Mouse (Mus musculus) intestine, postnatal 0 days (tissue): ENCODE results near the gene Cacna1a. TPM values are rescaled to one million over a fixed set of nuclear protein-coding genes. Genes with fewer than 3 reads are reported as not detected.
"Not testable (repeated sequence)": the region's sequence is repeated elsewhere in the genome, so short reads cannot be mapped to it uniquely, and the experiment has no call there.

Source experiments
- ATAC-seq: fragments of 200-750 bp; cut with Nextera tagmentation; 2 replicates; pipeline ENCODE4 v1.8.0; 2017; ENCODE audit warnings: mild to moderate bottlenecking, moderate TSS enrichment, moderate library complexity
- H3K27ac ChIP-seq: fragments of 300-500 bp; sonication (generic); 2 replicates; pipeline ENCODE4 v1.5.1; 2014; ENCODE audit warnings: mild to moderate bottlenecking, low read depth, low read length, moderate library complexity
- H3K27me3 ChIP-seq: fragments of 300-500 bp; sonication (generic); replicated peaks from 2 replicates; pipeline ENCODE4 v1.6.1; 2014; ENCODE audit warnings: low read length, mixed read lengths; ENCODE audit not compliant: control insufficient read depth, insufficient read depth
- H3K36me3 ChIP-seq: fragments of 300-500 bp; sonication (generic); 2 replicates; pipeline ENCODE4 v1.6.1; 2014; ENCODE audit warnings: mild to moderate bottlenecking, moderate library complexity; ENCODE audit not compliant: control insufficient read depth, insufficient read depth
- H3K4me1 ChIP-seq: fragments of 300-500 bp; sonication (generic); replicated peaks from 2 replicates; pipeline ENCODE4 v1.6.1; 2014; ENCODE audit warnings: antibody characterized with exemption, low read length, mixed read lengths; ENCODE audit not compliant: control insufficient read depth, insufficient read depth
- H3K4me2 ChIP-seq: fragments of 300-500 bp; sonication (generic); replicated peaks from 2 replicates; pipeline ENCODE4 v1.6.1; 2014; ENCODE audit warnings: low read depth, mild to moderate bottlenecking, moderate library complexity
- H3K4me3 ChIP-seq: fragments of 300-500 bp; sonication (generic); 2 replicates; pipeline ENCODE4 v1.5.1; 2014; ENCODE audit warnings: low read depth, low read length
- H3K9ac ChIP-seq: fragments of 300-500 bp; sonication (generic); 2 replicates; pipeline ENCODE4 v1.6.1; 2014; ENCODE audit warnings: mild to moderate bottlenecking, low read depth, low read length
- H3K9me3 ChIP-seq: fragments of 300-500 bp; sonication (generic); 2 replicates; pipeline ENCODE4 v1.6.1; 2016; ENCODE audit warnings: mixed run types; ENCODE audit not compliant: control insufficient read depth
- CTCF ChIP-seq: sonication (generic); IDR thresholded peaks from 2 replicates; pipeline ENCODE4 v1.5.1; 2016; ENCODE audit warnings: low read depth, mild to moderate bottlenecking, control low read depth, antibody characterized with exemption, moderate library complexity
- WGBS: fragments of 180-500 bp; shearing (Covaris S2); extraction: QIAGEN DNeasy Blood & Tissue Kit; methylation state at CpG from one replicate; pipeline ENCODE4 v1.1.7; 2014; 5-methylcytosine and 5-hydroxymethylcytosine counted together
- polyA plus RNA-seq: library from polyadenylated mRNA; unstranded; fragments of >200 nt; fragmentation: Nextera tagmentation; extraction: Ambion mirVana; gene quantifications from 2 replicates; pipeline ENCODE4 v1.2.1, GENCODE M21; 2015

Cacna1a gene
- polyA plus RNA-seq, 1 experiment from 2014 or later = 2.4 TPM

- Histone ChIP-seq H3K36me3 (no peaks in the 10 kb centered on the region), H3K27ac (no peak overlapping the region), H3K4me2 (no peak overlapping the region), H3K27me3 (no peaks in the 10 kb centered on the region), H3K4me3 (no peak overlapping the region), H3K9me3 (no peaks in the 10 kb centered on the region), H3K9ac (no peak overlapping the region), H3K4me1 (no peaks in the 10 kb centered on the region)
- peak; percentile 68 for TF ChIP-seq CTCF
- ATAC-seq = no peak
- 43% methylated on average over 16 of the region's 16 CpGs for WGBS
These were observed 226.4 kb downstream of the Cacna1a start for GRCm38 (mm10) chr8:84614512-84615223.

GRCm38 (mm10) chr8:84615666-84616485, 227.6 kb downstream of the Cacna1a start:
- Histone ChIP-seq H3K9ac (no peak overlapping the region), H3K4me1 (no peaks in the 10 kb centered on the region), H3K27me3 (no peaks in the 10 kb centered on the region), H3K9me3 (no peaks in the 10 kb centered on the region), H3K27ac (no peak overlapping the region), H3K4me3 (no peak overlapping the region), H3K36me3 (no peaks in the 10 kb centered on the region), H3K4me2 (no peak overlapping the region)
- no peak for TF ChIP-seq CTCF
- WGBS = 56% methylated on average over 22 of the region's 22 CpGs
- ATAC-seq = no peak

GRCm38 (mm10) chr8:84617005-84617404, 228.8 kb downstream of the Cacna1a start:
- Histone ChIP-seq H3K4me3 (no peak overlapping the region), H3K4me1 (no peaks in the 10 kb centered on the region), H3K9me3 (no peaks in the 10 kb centered on the region), H3K27me3 (no peaks in the 10 kb centered on the region), H3K9ac (no peak overlapping the region), H3K27ac (no peak overlapping the region), H3K4me2 (no peak overlapping the region), H3K36me3 (no peaks in the 10 kb centered on the region)
- 59% methylated on average over 22 of the region's 22 CpGs for WGBS
- TF ChIP-seq CTCF = no peak
- ATAC-seq = no peak

- H3K27ac ChIP-seq = no peak overlapping the region
- no peaks in the 10 kb centered on the region for H3K27me3 ChIP-seq
- H3K36me3 ChIP-seq = no peaks in the 10 kb centered on the region
- H3K4me3 ChIP-seq = no peak overlapping the region
- ATAC-seq = no peak
- no peaks in the 10 kb centered on the region for H3K9me3 ChIP-seq
- WGBS = 74% methylated on average over 8 of the region's 8 CpGs
- no peak overlapping the region for H3K4me2 ChIP-seq
- no peaks in the 10 kb centered on the region for H3K4me1 ChIP-seq
- H3K9ac ChIP-seq = no peak overlapping the region
- no peak for TF ChIP-seq CTCF
These were observed 232.9 kb downstream of the Cacna1a start for GRCm38 (mm10) chr8:84621102-84621625.

- not testable (repeated sequence) for H3K4me3 ChIP-seq, H3K36me3 ChIP-seq, H3K27me3 ChIP-seq, H3K9me3 ChIP-seq, H3K4me2 ChIP-seq, H3K27ac ChIP-seq, ATAC-seq, H3K9ac ChIP-seq, H3K4me1 ChIP-seq
- WGBS = 79% methylated on average over 4 of the region's 4 CpGs
These were observed 235.2 kb downstream of the Cacna1a start for GRCm38 (mm10) chr8:84623425-84623824.

GRCm38 (mm10) chr8:84629586-84629985, 241.3 kb downstream of the Cacna1a start:
- H3K36me3 ChIP-seq = no peaks in the 10 kb centered on the region
- H3K9ac ChIP-seq = no peak overlapping the region
- no peak for ATAC-seq

More at GRCm38 (mm10) chr8:84629586-84629985, 241.3 kb downstream of the Cacna1a start:
- no peak for TF ChIP-seq CTCF
- Histone ChIP-seq H3K4me2 (no peak overlapping the region), H3K4me3 (no peak overlapping the region), H3K27ac (no peak overlapping the region), H3K9me3 (no peaks in the 10 kb centered on the region), H3K4me1 (no peaks in the 10 kb centered on the region), H3K27me3 (no peaks in the 10 kb centered on the region)
- WGBS = 70% methylated on average over 11 of the region's 11 CpGs
